Mouse (Mus musculus): ENCODE data around the gene Vmn1r151. TPM values are rescaled to one million over a fixed set of nuclear protein-coding genes. Genes with fewer than 3 reads are reported as not detected.
"Not testable (repeated sequence)": the region's sequence is repeated elsewhere in the genome, so short reads cannot be mapped to it uniquely, and the experiment has no call there.

The Vmn1r151 gene
- polyA plus RNA-seq (2015; fragmentation: Nextera tagmentation; extraction: Ambion mirVana), result not detected in 2 replicates

GRCm38 (mm10) chr7:22499578-22499977 is at the start of gene Vmn1r151:
Vmn1r151 (minus strand) TSS chr7:22499678.
- WGBS, result 65% methylated on average over 2 of the region's 3 CpGs
- not testable (repeated sequence) for H3K9ac ChIP-seq (replicated peaks); H3K4me1 ChIP-seq; H3K9me3 ChIP-seq (replicated peaks); H3K4me3 ChIP-seq (replicated peaks); H3K36me3 ChIP-seq; ATAC-seq (ENCODE audit: low FRiP score); H3K27me3 ChIP-seq (replicated peaks); H3K4me2 ChIP-seq; H3K27ac ChIP-seq (replicated peaks)

- ATAC-seq (ENCODE audit: low FRiP score); H3K4me2 ChIP-seq; H3K9ac ChIP-seq (replicated peaks); H3K4me1 ChIP-seq; H3K27me3 ChIP-seq (replicated peaks); H3K27ac ChIP-seq (replicated peaks); H3K36me3 ChIP-seq; H3K9me3 ChIP-seq (replicated peaks); H3K4me3 ChIP-seq (replicated peaks): not testable (repeated sequence)
- no CpG with 5 or more reads among the region's 1 CpGs for WGBS
These were observed 35.3 kb upstream of the Vmn1r151 start, which contains the start of gene Gm8677 for GRCm38 (mm10) chr7:22534787-22535186. Gm8677 (minus strand) TSS chr7:22534887.

GRCm38 (mm10) chr7:22522667-22523066 is 23.2 kb upstream of the Vmn1r151 start, which contains the start of gene Vmn1r152:
Vmn1r152 (plus strand) TSS chr7:22522967.
- no CpG with 5 or more reads among the region's 3 CpGs for WGBS

GRCm38 (mm10) chr7:22463975-22464374 is 35.5 kb downstream of the Vmn1r151 start, which contains the start of gene Gm10665:
Gm10665 (minus strand) TSS chr7:22464075.
- ATAC-seq (ENCODE audit: low FRiP score); H3K4me2 ChIP-seq; H3K4me3 ChIP-seq (replicated peaks); H3K9ac ChIP-seq (replicated peaks); H3K36me3 ChIP-seq; H3K27me3 ChIP-seq (replicated peaks); H3K27ac ChIP-seq (replicated peaks); H3K4me1 ChIP-seq; H3K9me3 ChIP-seq (replicated peaks): not testable (repeated sequence)
- no CpG with 5 or more reads among the region's 5 CpGs for WGBS

More at GRCm38 (mm10) chr7:22522667-22523066, 23.2 kb upstream of the Vmn1r151 start, which contains the start of gene Vmn1r152:
- H3K27me3 ChIP-seq (replicated peaks); H3K9ac ChIP-seq (replicated peaks); H3K4me2 ChIP-seq; H3K4me3 ChIP-seq (replicated peaks); H3K27ac ChIP-seq (replicated peaks); ATAC-seq (ENCODE audit: low FRiP score); H3K4me1 ChIP-seq; H3K9me3 ChIP-seq (replicated peaks); H3K36me3 ChIP-seq: not testable (repeated sequence)

Other genes with a start within 250 kb of the Vmn1r151 start
- not detected in 2 replicates for gene Gm4187, start 170.0 kb downstream of the Vmn1r151 start, polyA plus RNA-seq (2015; fragmentation: Nextera tagmentation; extraction: Ambion mirVana)
- gene Gm8660, start 128.6 kb downstream of the Vmn1r151 start, polyA plus RNA-seq (2015; fragmentation: Nextera tagmentation; extraction: Ambion mirVana), result not detected in 2 replicates
- gene Vmn1r148, start 86.1 kb downstream of the Vmn1r151 start, polyA plus RNA-seq (2015; fragmentation: Nextera tagmentation; extraction: Ambion mirVana), result not detected in 2 replicates
- gene Vmn1r149, start 61.4 kb downstream of the Vmn1r151 start, polyA plus RNA-seq (2015; fragmentation: Nextera tagmentation; extraction: Ambion mirVana), result not detected in 2 replicates
- not detected in 2 replicates for gene Gm10665, start 35.6 kb downstream of the Vmn1r151 start, polyA plus RNA-seq (2015; fragmentation: Nextera tagmentation; extraction: Ambion mirVana)
- gene Vmn1r152, start 23.3 kb upstream of the Vmn1r151 start, polyA plus RNA-seq (2015; fragmentation: Nextera tagmentation; extraction: Ambion mirVana), result not detected in 2 replicates
- not detected in 2 replicates for gene Gm8677, start 35.2 kb upstream of the Vmn1r151 start, polyA plus RNA-seq (2015; fragmentation: Nextera tagmentation; extraction: Ambion mirVana)
- not detected in 2 replicates for gene Gm4201, start 65.7 kb upstream of the Vmn1r151 start, polyA plus RNA-seq (2015; fragmentation: Nextera tagmentation; extraction: Ambion mirVana)
- gene Gm4565, start 88.4 kb upstream of the Vmn1r151 start, polyA plus RNA-seq (2015; fragmentation: Nextera tagmentation; extraction: Ambion mirVana), result not detected in 2 replicates
- gene Vmn1r155, start 158.3 kb upstream of the Vmn1r151 start, polyA plus RNA-seq (2015; fragmentation: Nextera tagmentation; extraction: Ambion mirVana), result not detected in 2 replicates
- gene Gm8693, start 192.6 kb upstream of the Vmn1r151 start, polyA plus RNA-seq (2015; fragmentation: Nextera tagmentation; extraction: Ambion mirVana), result not detected in 2 replicates
- not detected in 2 replicates for gene Gm4567, start 220.0 kb upstream of the Vmn1r151 start, polyA plus RNA-seq (2015; fragmentation: Nextera tagmentation; extraction: Ambion mirVana)